Mouse (Mus musculus) ES-E14 (cell line): ENCODE data around the gene Olfr456.

Experiments used
- CHD2 ChIP-seq: IDR thresholded peaks from 2 replicates; pipeline ENCODE4 v1.6.1; 2014; ENCODE audit warnings: mild to moderate bottlenecking, low read depth, low read length, inconsistent platforms
- ZC3H11A ChIP-seq: IDR thresholded peaks from 2 replicates; pipeline ENCODE4 v1.6.1; 2012; ENCODE audit warnings: low read depth, mild to moderate bottlenecking, inconsistent platforms, low read length, borderline replicate concordance
- ZNF384 ChIP-seq: IDR thresholded peaks from 2 replicates; pipeline ENCODE4 v1.6.1; 2012; ENCODE audit warnings: low read depth, low read length, inconsistent platforms

- TF ChIP-seq CHD2, result no peak
- TF ChIP-seq ZC3H11A, result no peak
- no peak for TF ChIP-seq ZNF384
These were observed 22.3 kb upstream of the Olfr456 start for GRCm38 (mm10) chr6:42509311-42509710.
